Mouse (Mus musculus) stomach, embryonic 15.5 days (tissue): ENCODE results near the gene P3h1. TPM values are rescaled to one million over a fixed set of nuclear protein-coding genes. Genes with fewer than 3 reads are reported as not detected.

Source experiments
- ATAC-seq: fragments of 200-750 bp; cut with Nextera tagmentation; 2 replicates; pipeline ENCODE4 v1.8.0; 2017; ENCODE audit warnings: low read depth, moderate number of reproducible peaks, moderate TSS enrichment; ENCODE audit not compliant: insufficient read depth, low FRiP score
- H3K27ac ChIP-seq: fragments of 300-500 bp; sonication (generic); 2 replicates; pipeline ENCODE4 v1.5.1; 2015; ENCODE audit warnings: mild to moderate bottlenecking, inconsistent platforms
- H3K27me3 ChIP-seq: fragments of 300-500 bp; sonication (generic); replicated peaks from 2 replicates; pipeline ENCODE4 v1.6.1; 2015; ENCODE audit warnings: inconsistent platforms
- H3K36me3 ChIP-seq: fragments of 300-500 bp; sonication (generic); 2 replicates; pipeline ENCODE4 v1.6.1; 2015; ENCODE audit warnings: inconsistent platforms
- H3K4me1 ChIP-seq: fragments of 300-500 bp; sonication (generic); 2 replicates; pipeline ENCODE4 v1.6.1; 2015; ENCODE audit warnings: inconsistent platforms
- H3K4me2 ChIP-seq: fragments of 300-500 bp; sonication (generic); 2 replicates; pipeline ENCODE4 v1.6.1; 2015; ENCODE audit warnings: mild to moderate bottlenecking, inconsistent platforms
- H3K4me3 ChIP-seq: fragments of 300-500 bp; sonication (generic); replicated peaks from 2 replicates; pipeline ENCODE4 v1.5.1; 2015; ENCODE audit warnings: inconsistent platforms
- H3K9ac ChIP-seq: fragments of 300-500 bp; sonication (generic); 2 replicates; pipeline ENCODE4 v1.6.1; 2015; ENCODE audit warnings: inconsistent platforms
- H3K9me3 ChIP-seq: fragments of 300-500 bp; sonication (generic); 2 replicates; pipeline ENCODE4 v1.6.1; 2016; ENCODE audit warnings: inconsistent platforms
- WGBS: fragments of 180-500 bp; shearing (Covaris S2); methylation state at CpG from one replicate; pipeline ENCODE4 v1.1.7; 2015; 5-methylcytosine and 5-hydroxymethylcytosine counted together
- polyA plus RNA-seq: library from polyadenylated mRNA; unstranded; fragments of >200 nt; fragmentation: Nextera tagmentation; extraction: Ambion mirVana; gene quantifications from 2 replicates; pipeline ENCODE4 v1.2.1, GENCODE M21; 2015

The P3h1 gene
- 33.6 and 37.6 TPM in 2 replicates for polyA plus RNA-seq

GRCm38 (mm10) chr4:119232410-119233255, at the start of gene P3h1, which contains the start of gene AU022252:
P3h1 (plus strand) TSS chr4:119232915.
AU022252 (minus strand) TSS chr4:119232712.
- Histone ChIP-seq H3K4me2 (peak within 1 kb of the TSS; percentile 95), H3K4me3 (peak within 1 kb of the TSS; percentile 87), H3K27ac (peak within 1 kb of the TSS; percentile 65), H3K4me1 (peaks cover 8% of the 10 kb centered on the region), H3K27me3 (no peaks in the 10 kb centered on the region), H3K9ac (peak within 1 kb of the TSS; percentile 89), H3K36me3 (peaks cover 6% of the 10 kb centered on the region), H3K9me3 (no peaks in the 10 kb centered on the region)
- ATAC-seq = peak; percentile 98
- under 1% methylated on average over 71 of the region's 71 CpGs for WGBS

GRCm38 (mm10) chr4:119183525-119183924, 49.2 kb upstream of the P3h1 start:
- no peak for ATAC-seq
- Histone ChIP-seq H3K9me3 (no peaks in the 10 kb centered on the region), H3K4me2 (no peak overlapping the region), H3K4me3 (no peak overlapping the region), H3K4me1 (no peaks in the 10 kb centered on the region), H3K27me3 (no peaks in the 10 kb centered on the region), H3K27ac (no peak overlapping the region), H3K9ac (no peak overlapping the region), H3K36me3 (no peaks in the 10 kb centered on the region)
- WGBS = 35% methylated on average over 1 of the region's 1 CpGs

- WGBS = 76% methylated on average over 4 of the region's 4 CpGs
- Histone ChIP-seq H3K36me3 (no peaks in the 10 kb centered on the region), H3K4me3 (no peak overlapping the region), H3K9me3 (no peaks in the 10 kb centered on the region), H3K9ac (no peak overlapping the region), H3K4me2 (no peak overlapping the region), H3K27ac (no peak overlapping the region), H3K27me3 (no peaks in the 10 kb centered on the region), H3K4me1 (no peaks in the 10 kb centered on the region)
- no peak for ATAC-seq
Measured at GRCm38 (mm10) chr4:119185771-119186170, 46.9 kb upstream of the P3h1 start.

- Histone ChIP-seq H3K4me2 (no peak overlapping the region), H3K27me3 (no peaks in the 10 kb centered on the region), H3K36me3 (no peaks in the 10 kb centered on the region), H3K4me3 (0 out of 2 replicates have a peak overlapping the region, but pooled peaks have one; percentile 6), H3K9me3 (no peaks in the 10 kb centered on the region), H3K27ac (no peak overlapping the region), H3K4me1 (no peaks in the 10 kb centered on the region), H3K9ac (no peak overlapping the region)
- peak; percentile 40 for ATAC-seq
- WGBS = 47% methylated on average over 11 of the region's 11 CpGs
Measured at GRCm38 (mm10) chr4:119188060-119188785, 44.5 kb upstream of the P3h1 start.

GRCm38 (mm10) chr4:119189392-119189791, 43.3 kb upstream of the P3h1 start:
- Histone ChIP-seq H3K27me3 (no peaks in the 10 kb centered on the region), H3K4me2 (no peak overlapping the region), H3K4me1 (no peaks in the 10 kb centered on the region), H3K9ac (no peak overlapping the region), H3K36me3 (no peaks in the 10 kb centered on the region), H3K4me3 (no peak overlapping the region), H3K9me3 (no peaks in the 10 kb centered on the region), H3K27ac (no peak overlapping the region)
- 63% methylated on average over 6 of the region's 6 CpGs for WGBS
- ATAC-seq = no peak

- Histone ChIP-seq H3K36me3 (no peaks in the 10 kb centered on the region), H3K9ac (no peak within 1 kb of the TSS), H3K4me1 (no peaks in the 10 kb centered on the region), H3K9me3 (no peaks in the 10 kb centered on the region), H3K27ac (no peak within 1 kb of the TSS; the same call in 1 of the 2 replicates), H3K4me2 (no peak within 1 kb of the TSS), H3K4me3 (0 out of 2 replicates have a peak within 1 kb of the TSS, but pooled peaks have one; percentile 6), H3K27me3 (no peaks in the 10 kb centered on the region)
- peak; percentile 84; the same call in 1 of the 2 replicates for ATAC-seq
- 62% methylated on average over 6 of the region's 6 CpGs for WGBS
Measured at GRCm38 (mm10) chr4:119189864-119190263, 42.9 kb upstream of the P3h1 start, which contains the start of gene Ermap. Ermap (minus strand) TSS chr4:119190011.

- ATAC-seq = no peak; the same call in 1 of the 2 replicates
- 68% methylated on average over 8 of the region's 8 CpGs for WGBS
Measured at GRCm38 (mm10) chr4:119190618-119191017, 42.1 kb upstream of the P3h1 start.

GRCm38 (mm10) chr4:119191273-119191672, 41.4 kb upstream of the P3h1 start:
- H3K27me3 ChIP-seq = no peaks in the 10 kb centered on the region
- ATAC-seq = no peak
- H3K36me3 ChIP-seq = no peaks in the 10 kb centered on the region
- H3K27ac ChIP-seq = no peak overlapping the region
- no peak overlapping the region for H3K4me3 ChIP-seq
- no peak overlapping the region for H3K9ac ChIP-seq
- no peak overlapping the region for H3K4me2 ChIP-seq
- WGBS = 56% methylated on average over 3 of the region's 3 CpGs
- no peaks in the 10 kb centered on the region for H3K9me3 ChIP-seq
- H3K4me1 ChIP-seq = 0 out of 2 replicates have a peak, but pooled peaks cover 7% of the 10 kb centered on the region

More at GRCm38 (mm10) chr4:119190618-119191017, 42.1 kb upstream of the P3h1 start:
- Histone ChIP-seq H3K4me1 (0 out of 2 replicates have a peak, but pooled peaks cover under 1% of the 10 kb centered on the region), H3K4me3 (no peak overlapping the region), H3K4me2 (no peak overlapping the region), H3K9me3 (no peaks in the 10 kb centered on the region), H3K36me3 (no peaks in the 10 kb centered on the region), H3K9ac (no peak overlapping the region), H3K27ac (no peak overlapping the region; the same call in 1 of the 2 replicates), H3K27me3 (no peaks in the 10 kb centered on the region)

- Histone ChIP-seq H3K9ac (no peak overlapping the region), H3K27me3 (no peaks in the 10 kb centered on the region), H3K9me3 (no peaks in the 10 kb centered on the region), H3K27ac (no peak overlapping the region), H3K36me3 (no peaks in the 10 kb centered on the region), H3K4me1 (peaks cover 14% of the 10 kb centered on the region; the same call in 1 of the 2 replicates), H3K4me3 (no peak overlapping the region), H3K4me2 (no peak overlapping the region)
- WGBS = 86% methylated on average over 4 of the region's 4 CpGs
- no peak for ATAC-seq
Measured at GRCm38 (mm10) chr4:119192757-119193156, 40.0 kb upstream of the P3h1 start.

- ATAC-seq = peak; percentile 90
- Histone ChIP-seq H3K4me1 (peaks cover 14% of the 10 kb centered on the region; the same call in 1 of the 2 replicates), H3K9me3 (no peaks in the 10 kb centered on the region), H3K27ac (peak within 1 kb of the TSS; percentile 45; the same call in 1 of the 2 replicates), H3K4me3 (peak within 1 kb of the TSS; percentile 67), H3K9ac (peak within 1 kb of the TSS; percentile 42; the same call in 1 of the 2 replicates), H3K36me3 (no peaks in the 10 kb centered on the region), H3K27me3 (no peaks in the 10 kb centered on the region), H3K4me2 (peak within 1 kb of the TSS; percentile 65)
- under 1% methylated on average over 43 of the region's 47 CpGs for WGBS
Measured at GRCm38 (mm10) chr4:119194909-119195581, 37.7 kb upstream of the P3h1 start, which contains the start of gene Svbp. Svbp (plus strand) TSS chr4:119195306.
